Mouse (Mus musculus) megakaryocyte progenitor cell, adult 5-6 weeks (primary cell): ENCODE data around the gene Gm21800. TPM values are rescaled to one million over a fixed set of nuclear protein-coding genes. Genes with fewer than 3 reads are reported as not detected.
"Not testable (repeated sequence)": the region's sequence is repeated elsewhere in the genome, so short reads cannot be mapped to it uniquely, and the experiment has no call there.

Experiments
- ATAC-seq: replicated peaks from 2 replicates; pipeline ENCODE4 v1.8.0; 2016; ENCODE audit warnings: mild to moderate bottlenecking, moderate TSS enrichment, inconsistent platforms; ENCODE audit not compliant: poor library complexity
- total RNA-seq, 2 experiments: library from RNA; stranded (forward) in 1 of 2; stranded (reverse) in 1 of 2; fragments of 157-497, 149-512 nt in 1 of 2; fragments of 200-1000 nt in 1 of 2; gene quantifications; 2 replicates each; pipeline versions ENCODE4 v1.2.3 to v1.2.4; 2015 to 2017

Gm21800 gene
- total RNA-seq (2015) (not detected in 2 replicates), total RNA-seq (2017) (not detected in 2 replicates)

- not testable (repeated sequence) for ATAC-seq
These were observed at the start of gene Gm21800 for GRCm38 (mm10) chrY:41406198-41406597. TSS of gene Gm21800 (plus strand) at chrY:41406498.
